Mouse (Mus musculus) kidney, postnatal 25 days (tissue): ENCODE measurements around the gene Avpr1a.

Experiments
- DNase-seq, 2 experiments: peaks; one replicate each; pipeline ENCODE4 v3.0.0; 2021; ENCODE audit warnings: mixed read lengths in 2 of 2

Avpr1a gene

GRCm38 (mm10) chr10:122447861-122448716 lies at the start of gene Avpr1a:
Gene Avpr1a (plus strand): TSS chr10:122448499.
- DNase-seq = no peak

GRCm38 (mm10) chr10:122402270-122402669 lies 46.0 kb upstream of the Avpr1a start:
- DNase-seq = no peak

GRCm38 (mm10) chr10:122406333-122406732 lies 42.0 kb upstream of the Avpr1a start:
- no peak for DNase-seq

GRCm38 (mm10) chr10:122408697-122409409 lies 39.4 kb upstream of the Avpr1a start:
- peak; percentile 38 to 72 for DNase-seq

GRCm38 (mm10) chr10:122410791-122411190 lies 37.5 kb upstream of the Avpr1a start:
- DNase-seq = peak in 1 of 2 experiments; percentile 7

- no peak for DNase-seq
Measured at GRCm38 (mm10) chr10:122432690-122433089, 15.6 kb upstream of the Avpr1a start.

- peak; percentile 78 to 94 for DNase-seq
Measured at GRCm38 (mm10) chr10:122447275-122447674, 1.0 kb upstream of the Avpr1a start.

GRCm38 (mm10) chr10:122448717-122449611 lies 665 bp downstream of the Avpr1a start:
- peak in 1 of 2 experiments; percentile 40 for DNase-seq

- no peak for DNase-seq
Measured at GRCm38 (mm10) chr10:122449856-122450255, 1.6 kb downstream of the Avpr1a start.

- no peak for DNase-seq
Measured at GRCm38 (mm10) chr10:122453466-122453865, 5.2 kb downstream of the Avpr1a start.

- DNase-seq = no peak
Measured at GRCm38 (mm10) chr10:122455793-122456192, 7.5 kb downstream of the Avpr1a start.

- DNase-seq = no peak
Measured at GRCm38 (mm10) chr10:122476846-122477245, 28.5 kb downstream of the Avpr1a start.

GRCm38 (mm10) chr10:122498551-122498950 lies 50.3 kb downstream of the Avpr1a start:
- no peak for DNase-seq

- no peak for DNase-seq
Measured at GRCm38 (mm10) chr10:122499306-122499705, 51.0 kb downstream of the Avpr1a start.
